Mouse (Mus musculus) urinary bladder, postnatal 4 days (tissue): ENCODE results near the gene Daglb.

ENCODE experiments used
- DNase-seq, 2 experiments: peaks; one replicate each; pipeline ENCODE4 v3.0.0; 2021 to 2022; ENCODE audit warnings: low spot score in 2 of 2

The Daglb gene

DNA sequence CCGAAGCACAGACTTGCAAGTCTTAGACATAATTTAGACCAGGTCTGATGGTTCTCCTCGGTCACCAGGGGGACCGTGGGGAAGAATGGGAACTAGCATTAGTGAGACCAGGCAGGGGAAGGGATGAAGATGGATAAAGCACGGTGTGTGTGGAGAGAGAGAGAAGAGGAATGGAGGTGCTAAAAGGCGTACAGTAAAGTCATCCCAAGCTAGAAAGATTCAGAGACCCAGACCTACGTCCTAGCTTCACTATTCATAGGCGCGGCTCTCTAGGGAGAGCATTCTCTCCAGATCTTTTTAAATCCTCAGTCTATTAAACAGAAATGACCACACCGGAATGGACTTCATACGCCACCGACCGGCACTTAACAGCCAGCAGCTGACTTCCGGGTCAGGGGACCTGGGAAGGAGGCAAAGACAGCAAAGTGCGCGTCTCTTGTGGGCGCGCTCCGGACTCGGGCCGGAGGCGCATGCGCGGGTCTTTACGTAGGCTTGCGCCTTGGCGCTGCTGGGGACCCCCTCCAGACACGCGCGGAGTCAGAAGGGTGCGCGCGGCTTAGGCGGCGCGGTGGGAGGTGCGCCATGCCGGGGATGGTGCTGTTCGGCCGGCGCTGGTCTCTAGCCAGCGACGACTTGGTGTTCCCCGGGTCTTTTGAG, at the start of gene Daglb:
Gene Daglb, plus strand, starts transcription at position 485 of the 657 bp plus-strand sequence.
- peak; percentile 82 to 87 for DNase-seq

- DNase-seq: no peak
Measured at GRCm38 (mm10) chr5:143421484-143421883, 42.9 kb upstream of the Daglb start.

GRCm38 (mm10) chr5:143422990-143423389, 41.4 kb upstream of the Daglb start:
- no peak for DNase-seq

DNA sequence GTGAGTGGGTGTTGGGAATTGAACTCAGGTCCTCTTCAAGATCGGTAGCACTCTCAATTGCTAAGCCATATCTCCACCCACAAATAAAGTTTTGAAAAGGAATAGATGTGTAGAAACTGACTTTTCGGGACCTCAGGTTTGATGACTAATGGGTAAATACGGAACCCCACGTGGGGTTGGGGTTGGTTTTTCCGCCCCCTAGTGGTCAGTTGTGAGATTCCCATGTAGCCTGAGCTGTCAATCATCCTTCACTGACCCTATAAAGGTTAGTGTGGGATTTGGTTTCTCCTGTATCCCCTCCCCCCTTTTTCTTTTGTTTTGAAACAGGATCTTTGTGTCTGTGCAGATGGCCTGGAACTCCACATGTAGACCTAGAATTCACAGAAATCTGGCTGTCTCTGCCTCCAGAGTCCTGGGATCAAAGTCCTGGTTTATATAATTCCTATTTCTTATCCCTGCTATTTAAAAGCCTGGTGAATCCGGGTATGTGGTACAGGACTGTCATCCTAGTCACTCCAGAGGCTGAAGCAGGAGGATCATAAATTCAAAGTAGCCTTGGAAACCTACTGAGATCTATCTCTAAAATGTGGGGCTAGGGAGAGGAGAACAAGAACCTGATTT, 40.4 kb upstream of the Daglb start:
- peak; percentile 28 to 72 for DNase-seq

DNA sequence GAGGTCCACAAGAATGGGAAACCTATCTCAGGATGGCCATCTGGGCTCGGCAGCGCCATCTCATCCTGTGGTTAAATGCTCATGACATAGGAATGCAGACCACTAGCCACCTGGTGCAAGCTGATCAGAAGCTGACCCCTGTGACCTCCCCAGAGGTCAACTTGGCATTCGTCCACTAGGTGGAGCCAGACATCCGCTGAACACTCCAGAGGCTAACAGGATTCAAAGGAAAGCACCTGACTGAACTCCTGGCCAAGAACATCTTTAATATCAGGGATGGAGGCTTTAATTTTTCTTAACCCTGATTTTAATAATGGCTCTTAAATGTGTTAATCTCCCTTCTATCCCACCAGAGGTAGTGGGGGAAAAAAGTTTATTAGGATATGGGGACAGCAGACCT, 30.0 kb upstream of the Daglb start:
- DNase-seq: peak; percentile 41 to 68

DNA sequence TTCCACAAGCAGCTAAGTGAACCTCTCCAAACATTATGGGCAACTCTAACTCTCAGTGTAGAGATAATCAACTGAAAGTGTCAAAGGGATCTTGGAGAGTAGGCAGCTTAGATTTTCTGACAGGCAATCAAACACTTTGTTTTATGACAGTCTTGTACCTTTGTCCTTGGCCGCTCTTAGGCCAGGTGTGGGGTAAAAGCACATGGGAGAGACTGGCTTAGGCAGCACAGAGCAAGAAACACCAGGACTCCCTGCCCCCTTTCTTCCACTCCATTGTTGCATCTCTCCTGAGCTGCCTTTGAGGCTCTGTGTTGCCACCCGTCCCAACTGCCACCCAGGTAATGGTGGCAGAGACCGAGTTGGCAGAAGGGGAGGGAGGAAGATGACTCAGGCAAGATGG, 23.1 kb upstream of the Daglb start:
- DNase-seq: peak in 1 of 2 experiments; percentile 25

- DNase-seq: peak in 1 of 2 experiments; percentile 17
Measured at GRCm38 (mm10) chr5:143441753-143442152, 22.6 kb upstream of the Daglb start.

DNA sequence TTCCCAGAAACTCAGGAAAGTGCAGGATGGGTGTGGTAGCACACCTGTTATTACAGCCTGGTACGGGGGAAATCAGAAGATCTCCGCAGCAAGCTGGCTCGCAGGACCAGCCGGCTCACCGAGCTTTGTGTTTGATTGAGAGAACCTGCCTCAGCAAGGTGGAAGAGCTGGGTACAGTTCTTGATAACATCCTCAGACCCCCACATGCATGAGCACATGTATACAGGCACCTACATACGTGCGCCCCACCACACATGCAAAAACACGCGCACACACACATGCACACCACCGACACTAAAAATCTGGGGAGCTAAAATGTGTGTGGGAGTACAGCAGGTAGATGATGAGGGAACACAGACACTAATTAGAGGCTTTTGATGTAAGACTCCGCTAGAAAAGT, 713 bp upstream of the Daglb start:
- DNase-seq: no peak

DNA sequence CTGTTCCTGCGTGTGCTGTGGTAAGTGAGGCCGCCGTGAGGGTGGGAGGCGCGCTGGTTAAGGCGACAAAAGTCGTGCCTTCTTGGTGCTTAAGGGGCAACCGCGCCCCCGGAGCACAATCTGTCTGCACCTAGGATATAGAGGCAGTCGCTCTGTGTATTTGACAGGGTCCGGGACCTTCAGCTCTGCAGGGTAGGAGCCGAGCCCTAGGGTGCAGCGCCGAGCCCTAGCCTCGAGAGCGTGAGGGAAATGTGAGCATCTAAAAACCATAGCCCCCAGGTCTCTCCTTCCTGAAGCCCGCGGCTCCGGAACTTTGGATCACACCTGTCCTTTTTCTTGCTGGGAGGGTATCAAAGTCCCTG, 354 bp downstream of the Daglb start:
- DNase-seq: no peak

DNA sequence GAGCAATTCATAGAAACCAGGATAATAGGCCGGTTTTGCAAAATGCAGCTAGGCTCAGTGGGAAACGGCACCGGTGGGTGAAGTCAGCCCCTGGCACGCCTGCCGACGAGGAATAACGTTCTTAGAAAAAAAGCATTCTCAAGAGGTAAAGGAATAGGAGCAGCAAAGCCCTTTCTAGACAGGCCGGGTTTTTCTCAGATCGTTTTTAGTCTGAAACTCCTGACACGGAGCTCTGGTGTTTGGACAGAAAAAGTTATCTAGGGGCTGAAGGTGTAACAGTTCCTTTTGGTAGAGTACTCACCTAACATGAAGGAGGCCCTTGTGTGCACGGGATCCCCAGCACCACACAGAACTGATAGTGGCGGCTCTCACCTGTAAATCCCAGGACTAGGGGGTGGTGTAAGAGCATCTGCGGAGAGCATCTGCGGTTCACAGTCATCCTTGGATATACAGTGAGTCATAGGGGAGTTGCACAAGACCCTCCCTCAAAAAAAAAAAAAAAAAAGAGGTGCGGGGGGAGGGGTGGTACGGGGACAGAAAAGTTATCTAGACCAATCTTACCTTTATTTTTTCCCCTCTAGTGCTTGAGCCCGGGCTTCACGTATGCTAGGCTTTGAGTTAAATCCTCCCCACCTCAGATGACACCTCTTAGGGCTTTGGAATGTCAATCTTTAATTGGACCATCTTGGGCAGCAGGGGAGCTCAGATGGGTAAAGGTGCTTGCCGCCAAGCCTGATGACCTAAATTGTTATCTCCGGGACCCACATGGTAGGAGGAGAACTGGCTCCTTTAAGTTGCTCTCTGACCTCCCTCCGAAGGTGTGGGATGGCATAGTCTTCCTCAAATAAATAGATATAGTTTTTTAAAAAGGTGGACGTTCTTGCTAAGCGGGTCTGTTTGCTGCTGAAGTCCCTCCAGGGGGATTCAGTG, 1.0 kb downstream of the Daglb start:
- no peak for DNase-seq

DNA sequence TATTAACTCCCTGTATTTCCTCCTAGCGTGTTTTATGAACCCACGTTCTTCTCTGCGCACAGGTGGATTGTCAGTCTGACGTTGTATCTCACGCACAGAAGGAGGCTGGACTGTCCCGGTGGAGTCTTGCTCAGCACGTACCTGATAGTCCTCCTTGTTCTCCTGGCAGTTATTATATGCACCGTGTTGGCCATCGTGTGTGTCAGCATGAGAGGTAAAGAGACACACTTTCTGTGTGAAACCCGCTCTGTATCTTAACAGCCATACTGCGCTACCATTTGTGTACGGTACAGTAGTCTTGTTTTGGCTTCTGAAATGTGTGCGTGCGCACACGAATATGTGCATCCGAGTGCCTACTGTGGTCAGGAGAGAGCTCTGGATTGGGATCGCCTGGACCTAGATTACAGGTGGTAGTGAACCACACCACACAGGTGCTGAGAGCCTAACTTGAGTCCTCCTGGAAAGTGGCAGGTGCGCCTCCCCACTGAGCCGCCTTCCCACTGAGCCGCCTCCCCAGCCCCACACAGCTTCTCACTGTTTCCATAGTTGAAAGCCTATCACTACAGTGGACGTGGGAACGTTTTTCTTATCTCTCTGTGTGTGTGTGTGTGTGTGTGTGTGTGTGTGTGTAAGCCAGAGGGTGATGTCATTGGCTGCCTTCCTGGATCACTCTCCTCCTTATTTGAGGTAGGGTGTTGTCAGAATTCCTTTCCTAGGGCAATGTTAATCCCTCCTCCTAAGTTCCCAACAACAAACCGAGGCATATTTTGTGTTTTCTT, 2.7 kb downstream of the Daglb start:
- no peak for DNase-seq

GRCm38 (mm10) chr5:143467931-143468330, 3.5 kb downstream of the Daglb start:
- peak in 1 of 2 experiments; percentile 39 for DNase-seq

DNA sequence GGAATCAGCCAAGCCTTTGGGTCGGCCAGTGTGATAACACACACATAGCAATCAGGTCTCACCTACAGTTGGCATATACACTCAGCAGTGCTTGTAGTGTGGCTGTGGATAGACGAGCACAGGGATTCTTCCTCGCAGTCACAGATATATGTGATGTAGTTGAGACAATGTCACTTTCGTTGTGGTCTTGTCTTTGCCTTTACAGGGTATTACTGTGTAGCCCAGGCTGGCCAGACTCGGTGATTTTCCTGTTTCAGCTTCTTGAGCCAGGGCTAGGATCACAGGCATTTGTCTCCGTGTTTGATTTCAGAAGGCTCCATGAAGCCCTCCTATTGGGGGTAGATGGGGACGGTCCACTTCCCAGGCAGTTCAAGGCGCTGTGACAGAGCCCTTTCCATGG, 5.2 kb downstream of the Daglb start:
- peak in 1 of 2 experiments; percentile 29 for DNase-seq

DNA sequence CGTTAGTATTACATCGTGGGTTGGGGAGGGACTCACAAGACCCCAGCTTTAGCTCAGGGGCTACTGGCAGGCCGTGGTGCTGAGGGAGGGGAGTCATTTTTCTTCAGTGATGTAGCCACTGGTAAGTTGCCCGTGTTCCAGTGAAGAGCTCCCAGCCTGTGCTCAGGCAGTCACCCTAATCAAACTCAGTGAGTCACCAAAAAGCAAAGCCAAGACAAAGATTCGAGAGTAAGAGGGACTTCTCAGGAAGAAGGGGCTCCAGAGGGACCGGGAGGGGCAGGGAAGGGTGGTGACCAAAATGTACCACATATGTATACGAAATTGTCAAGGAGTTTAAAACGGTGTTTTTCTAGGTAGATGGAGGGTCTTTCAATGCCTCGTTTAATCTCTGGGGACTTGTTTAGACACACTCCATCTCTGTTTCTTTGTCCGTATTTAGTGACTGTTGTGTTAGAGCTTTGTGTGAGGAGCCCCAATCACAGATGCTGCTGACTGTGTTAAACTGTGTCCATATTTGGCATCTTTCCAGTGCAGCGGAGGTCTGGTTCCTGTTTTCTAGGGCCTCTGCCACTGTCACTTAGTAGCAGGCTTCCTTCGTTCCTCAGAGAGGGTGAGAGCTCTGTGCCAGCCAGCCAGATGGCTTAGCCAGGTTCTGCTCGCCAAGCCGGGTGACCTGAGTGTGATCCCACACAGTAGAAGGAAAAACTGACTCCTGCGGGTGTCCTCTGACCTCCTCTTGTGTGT, 6.2 kb downstream of the Daglb start:
- peak in 1 of 2 experiments; percentile 55 for DNase-seq

- DNase-seq: peak in 1 of 2 experiments; percentile 14
Measured at GRCm38 (mm10) chr5:143471165-143471546, 6.8 kb downstream of the Daglb start.

- DNase-seq: no peak
Measured at GRCm38 (mm10) chr5:143471953-143472618, 7.7 kb downstream of the Daglb start.

- DNase-seq: peak in 1 of 2 experiments; percentile 55
Measured at GRCm38 (mm10) chr5:143475153-143475844, 10.9 kb downstream of the Daglb start.

GRCm38 (mm10) chr5:143476013-143476412, 11.6 kb downstream of the Daglb start:
- peak in 1 of 2 experiments; percentile 51 for DNase-seq

DNA sequence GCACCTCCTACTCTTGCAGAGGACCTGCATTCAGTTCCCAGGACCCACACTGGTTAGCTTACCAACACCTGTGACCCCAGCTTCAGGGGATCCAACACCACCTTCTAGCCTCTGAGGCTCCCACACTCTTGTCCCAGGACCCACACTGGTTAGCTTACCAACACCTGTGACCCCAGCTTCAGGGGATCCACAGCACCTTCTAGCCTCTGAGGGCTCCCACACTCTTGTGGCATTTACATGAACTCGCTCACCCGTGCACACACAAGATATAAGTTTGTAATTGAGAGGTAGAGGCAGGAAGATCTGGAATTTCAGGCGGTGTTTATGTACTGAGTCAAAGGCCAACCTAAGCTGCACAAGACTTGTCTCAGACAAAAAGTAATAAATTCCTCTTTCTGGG, 13.5 kb downstream of the Daglb start:
- no peak for DNase-seq

DNA sequence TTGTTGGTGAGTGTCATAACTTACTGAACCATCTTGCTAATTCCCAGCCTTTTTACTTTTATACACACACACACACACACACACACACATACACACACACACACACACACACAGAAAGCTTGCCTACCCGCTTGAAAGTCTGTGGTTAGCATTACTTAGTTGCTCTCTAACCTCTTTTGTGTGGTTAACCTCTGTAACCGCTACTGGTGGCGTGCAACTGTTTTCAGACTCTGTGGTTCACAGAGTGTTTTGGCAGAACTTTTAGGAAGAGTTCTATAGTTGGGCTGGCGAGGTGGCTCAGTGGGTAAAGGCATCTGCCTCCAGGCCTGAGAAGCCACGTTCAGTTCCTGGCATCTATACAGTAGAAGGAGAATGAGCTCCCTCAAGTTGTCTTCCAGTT, 20.6 kb downstream of the Daglb start:
- no peak for DNase-seq
